Mouse (Mus musculus) bone marrow, adult 2 months (tissue): ENCODE data around the gene Ppm1n.

Experiments used
- CTCF ChIP-seq: fragments of 200-500 bp; IDR thresholded peaks from 2 replicates; pipeline ENCODE4 v1.5.1; 2011; ENCODE audit warnings: low read length, control low read depth; ENCODE audit not compliant: control insufficient read depth, insufficient read depth
- POLR2A ChIP-seq: fragments of 200-500 bp; IDR thresholded peaks from 2 replicates; pipeline ENCODE4 v1.6.1; 2011; ENCODE audit warnings: low read depth, mild to moderate bottlenecking, control low read depth, low read length, borderline replicate concordance; ENCODE audit not compliant: control insufficient read depth

DNA sequence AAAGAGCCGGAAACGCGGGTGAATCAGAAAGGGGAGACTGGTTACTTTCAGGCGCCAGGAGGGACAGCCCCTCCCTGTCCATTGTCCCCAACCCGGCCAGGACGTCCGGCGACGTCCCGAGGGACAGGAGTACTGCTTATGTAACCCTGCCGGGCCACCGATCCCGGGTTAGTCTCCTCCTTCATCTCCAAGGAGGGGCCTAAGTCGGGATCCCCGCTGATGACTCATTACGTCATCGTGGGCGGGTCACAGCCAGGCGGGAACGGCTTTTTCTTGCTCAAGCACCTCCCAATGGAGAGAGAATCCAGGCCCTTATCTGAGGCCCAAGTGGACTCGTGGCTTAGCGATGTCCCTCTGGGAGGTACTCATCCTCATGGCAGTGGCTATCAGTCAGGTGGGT lies 47.3 kb upstream of the Ppm1n start:
- no peak for TF ChIP-seq CTCF
- TF ChIP-seq POLR2A: no peak
